Comparison of ENCODE assay signal across 8 mouse cellular contexts in the genomic region with DNA sequence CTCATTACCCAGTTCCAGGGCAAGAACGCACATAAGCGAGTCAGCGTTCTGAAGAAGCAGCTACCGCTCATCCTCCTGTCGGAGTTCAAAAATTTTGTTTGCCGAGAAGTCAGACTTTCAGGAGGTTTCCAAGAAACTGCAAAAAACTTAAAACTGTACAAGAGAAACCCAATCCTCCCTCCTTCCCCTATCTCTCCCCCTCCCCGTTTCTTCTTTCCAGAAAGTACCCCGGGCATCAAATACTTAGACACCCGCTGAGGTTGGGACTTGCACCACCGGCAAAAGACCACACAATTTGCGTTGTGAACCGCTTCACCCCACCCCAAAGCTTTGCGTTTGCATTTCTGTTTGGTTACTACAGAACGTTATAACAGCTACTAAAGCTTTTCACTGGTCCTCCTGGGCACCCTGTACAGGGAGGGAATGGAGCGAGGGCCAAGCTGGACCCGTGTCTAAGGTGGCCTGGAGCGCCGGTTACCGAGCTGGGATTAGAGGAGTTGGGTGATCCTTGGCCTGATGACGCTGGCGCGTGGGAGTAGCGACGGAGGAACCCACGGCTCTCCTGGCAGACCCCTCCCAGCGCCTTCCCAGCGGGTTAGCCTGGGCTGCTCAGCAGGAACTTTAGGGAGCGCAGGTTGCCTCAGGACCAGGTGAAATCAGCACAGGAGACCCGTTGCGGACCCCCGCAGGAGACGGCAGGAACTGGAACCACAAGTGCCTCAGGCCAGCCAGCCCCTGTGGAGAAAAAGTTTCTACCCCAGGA. TPM values are rescaled to one million over a fixed set of nuclear protein-coding genes. Genes with fewer than 3 reads are reported as not detected.
DNase-seq lines count a peak whose midpoint lies in the region; ATAC-seq and TF ChIP-seq lines count a peak whose summit lies in the region.

No protein-coding gene starts in this region.

- H3K4me3 ChIP-seq in forebrain, embryonic 15.5 days = no peak overlapping the region
- H3K4me3 ChIP-seq in lung, embryonic 14.5 days (ENCODE audit: low read depth, low read length) = peak overlapping the region; percentile 33
- H3K4me3 ChIP-seq in stomach, embryonic 16.5 days (replicated peaks; ENCODE audit: low read length) = peak overlapping the region; percentile 40

- TF ChIP-seq CTCF in lung, embryonic 14.5 days (IDR thresholded peaks at IDR 0.05; ENCODE audit: low read depth) = no peak

- H3K9ac ChIP-seq in forebrain, embryonic 15.5 days (replicated peaks) = no peak overlapping the region
- peak overlapping the region; percentile 36; the same call in 1 of the 2 replicates for H3K9ac ChIP-seq in lung, embryonic 14.5 days
- H3K9ac ChIP-seq in stomach, embryonic 16.5 days (ENCODE audit: low read length) = peak overlapping the region; percentile 61

- no peak for ATAC-seq in forebrain, embryonic 15.5 days (replicated peaks)
- ATAC-seq in lung, embryonic 14.5 days (ENCODE audit: insufficient read depth) = no peak
- 0 out of 2 replicates have a peak, but pooled peaks have one; percentile 17 for ATAC-seq in stomach, embryonic 16.5 days (ENCODE audit: insufficient read depth, low FRiP score)

- H3K4me1 ChIP-seq in forebrain, embryonic 15.5 days = peaks cover 17% of the 10 kb centered on the region
- no peaks in the 10 kb centered on the region for H3K4me1 ChIP-seq in lung, embryonic 14.5 days (ENCODE audit: insufficient read depth)
- 0 out of 2 replicates have a peak, but pooled peaks cover 4% of the 10 kb centered on the region for H3K4me1 ChIP-seq in stomach, embryonic 16.5 days (ENCODE audit: control insufficient read depth, insufficient read depth, low read length)

- peak overlapping the region; percentile 23; the same call in 1 of the 2 replicates for H3K4me2 ChIP-seq in forebrain, embryonic 15.5 days (replicated peaks)
- peak overlapping the region; percentile 65 for H3K4me2 ChIP-seq in lung, embryonic 14.5 days
- peak overlapping the region; percentile 54 for H3K4me2 ChIP-seq in stomach, embryonic 16.5 days (ENCODE audit: low read depth, low read length)

- DNase-seq in urinary bladder, postnatal 14 days (ENCODE audit: low spot score) = peak; percentile 8
- no peak for DNase-seq in urinary bladder, postnatal 10 days (ENCODE audit: low spot score)
- DNase-seq in induced T-regulatory cell, adult 2 months (ENCODE audit: low read depth) = peak; percentile 36
- peak; percentile 27 for DNase-seq in lung, embryonic 14.5 days
- no peak for DNase-seq in left cerebral cortex, postnatal 25 days (ENCODE audit: low spot score in 2 of 2)
- no peak for DNase-seq in left cerebral cortex, postnatal 14 days (ENCODE audit: low spot score in 2 of 2)

- WGBS in forebrain, embryonic 15.5 days = 19% methylated on average over 32 of the region's 32 CpGs
- 13% methylated on average over 32 of the region's 32 CpGs for WGBS in lung, embryonic 14.5 days
- WGBS in stomach, embryonic 16.5 days = 15% methylated on average over 32 of the region's 32 CpGs

- H3K9me3 ChIP-seq in forebrain, embryonic 15.5 days = no peaks in the 10 kb centered on the region
- no peaks in the 10 kb centered on the region for H3K9me3 ChIP-seq in lung, embryonic 14.5 days (ENCODE audit: low read depth, low read length)
- H3K9me3 ChIP-seq in stomach, embryonic 16.5 days (replicated peaks; ENCODE audit: control insufficient read depth, low read length) = no peaks in the 10 kb centered on the region

- peaks cover 14% of the 10 kb centered on the region; the same call in 1 of the 2 replicates for H3K27me3 ChIP-seq in forebrain, embryonic 15.5 days
- peaks cover 17% of the 10 kb centered on the region for H3K27me3 ChIP-seq in lung, embryonic 14.5 days (ENCODE audit: insufficient read depth, low read length)
- 0 out of 2 replicates have a peak, but pooled peaks cover 10% of the 10 kb centered on the region for H3K27me3 ChIP-seq in stomach, embryonic 16.5 days (ENCODE audit: control insufficient read depth, insufficient read depth, low read length)

- intact Hi-C loops in left cerebral cortex, postnatal 25 days (cut with DNase I) = no loop called here
- intact Hi-C loops in left cerebral cortex, postnatal 14 days (cut with DNase I) = no loop called here

- H3K36me3 ChIP-seq in forebrain, embryonic 15.5 days = no peaks in the 10 kb centered on the region
- no peaks in the 10 kb centered on the region for H3K36me3 ChIP-seq in lung, embryonic 14.5 days (ENCODE audit: insufficient read depth)
- H3K36me3 ChIP-seq in stomach, embryonic 16.5 days (ENCODE audit: control insufficient read depth, insufficient read depth, low read length) = no peaks in the 10 kb centered on the region

- H3K27ac ChIP-seq in forebrain, embryonic 15.5 days (replicated peaks) = no peak overlapping the region
- H3K27ac ChIP-seq in lung, embryonic 14.5 days (ENCODE audit: low read depth) = no peak overlapping the region
- H3K27ac ChIP-seq in stomach, embryonic 16.5 days (ENCODE audit: low read length) = no peak overlapping the region

RNA-seq across cellular contexts. Expression of a gene that starts 49.7 kb away (rescaled TPM):
- polyA plus RNA-seq in forebrain, embryonic 15.5 days (2015; fragmentation: Nextera tagmentation; extraction: Ambion mirVana) = 1,957 and 1,973 TPM in 2 replicates
- polyA plus RNA-seq in lung, embryonic 14.5 days (2014; fragmentation: Nextera tagmentation; extraction: Ambion mirVana) = 1,795 and 1,797 TPM in 2 replicates
- polyA plus RNA-seq in stomach, embryonic 16.5 days (2015; fragmentation: Nextera tagmentation; extraction: Ambion mirVana) = 1,360 and 1,372 TPM in 2 replicates
- 100 to 1,000 TPM; 573 to 639 TPM for total RNA-seq in left cerebral cortex, postnatal 25 days (2021)
- total RNA-seq in left cerebral cortex, postnatal 14 days (2021) = 100 to 1,000 TPM; 649 to 670 TPM

RNA-seq across cellular contexts. Expression of a gene that starts 50.8 kb away (rescaled TPM):
- polyA plus RNA-seq in forebrain, embryonic 15.5 days (2015; fragmentation: Nextera tagmentation; extraction: Ambion mirVana) = 23.1 and 23.4 TPM in 2 replicates
- polyA plus RNA-seq in lung, embryonic 14.5 days (2014; fragmentation: Nextera tagmentation; extraction: Ambion mirVana) = 25.7 and 28.8 TPM in 2 replicates
- 22.2 and 25.1 TPM in 2 replicates for polyA plus RNA-seq in stomach, embryonic 16.5 days (2015; fragmentation: Nextera tagmentation; extraction: Ambion mirVana)
- 10 to 100 TPM; 13.7 to 15.2 TPM for total RNA-seq in left cerebral cortex, postnatal 25 days (2021)
- 10 to 100 TPM; 12.8 to 13.0 TPM for total RNA-seq in left cerebral cortex, postnatal 14 days (2021)

Comparison
In these comparisons a context has a peak if more than half of its experiments do, and no peak if none do; other contexts are left out.
1. DNase-seq: peak in urinary bladder, postnatal 14 days (single experiment), induced T-regulatory cell, adult 2 months (single experiment) and lung, embryonic 14.5 days (single experiment); none in urinary bladder, postnatal 10 days (single experiment), left cerebral cortex, postnatal 25 days (0 of 2) and left cerebral cortex, postnatal 14 days (0 of 2).
2. Peak in every context shown above with its lines, with median percentiles within 50 percentile points of each other: H3K4me2 ChIP-seq.